Mouse (Mus musculus) liver, embryonic 12.5 days (tissue): ENCODE results near the gene Nenf. TPM values are rescaled to one million over a fixed set of nuclear protein-coding genes. Genes with fewer than 3 reads are reported as not detected.
A peak's percentile ranks its signal among the peaks of the same experiment; 100 is the strongest.

Experiments
- ATAC-seq: fragments of 200-750 bp; cut with Nextera tagmentation; 2 replicates; pipeline ENCODE4 v1.8.0; 2017; ENCODE audit warnings: moderate number of reproducible peaks, mild to moderate bottlenecking, moderate library complexity
- H3K27ac ChIP-seq: fragments of 300-500 bp; sonication (generic); 2 replicates; pipeline ENCODE4 v1.5.1; 2016; ENCODE audit warnings: mild to moderate bottlenecking
- H3K27me3 ChIP-seq: fragments of 300-500 bp; sonication (generic); replicated peaks from 2 replicates; pipeline ENCODE4 v1.6.1; 2016; ENCODE audit warnings: mild to moderate bottlenecking, moderate library complexity
- H3K36me3 ChIP-seq: fragments of 300-500 bp; sonication (generic); 2 replicates; pipeline ENCODE4 v1.6.1; 2016; ENCODE audit warnings: mild to moderate bottlenecking, moderate library complexity
- H3K4me1 ChIP-seq: fragments of 300-500 bp; sonication (generic); 2 replicates; pipeline ENCODE4 v1.6.1; 2016
- H3K4me2 ChIP-seq: fragments of 300-500 bp; sonication (generic); 2 replicates; pipeline ENCODE4 v1.6.1; 2016; ENCODE audit warnings: mild to moderate bottlenecking, moderate library complexity
- H3K4me3 ChIP-seq: fragments of 300-500 bp; sonication (generic); 2 replicates; pipeline ENCODE4 v1.5.1; 2016; ENCODE audit warnings: mild to moderate bottlenecking, moderate library complexity
- H3K9ac ChIP-seq: fragments of 300-500 bp; sonication (generic); 2 replicates; pipeline ENCODE4 v1.6.1; 2016; ENCODE audit warnings: mild to moderate bottlenecking, moderate library complexity
- H3K9me3 ChIP-seq: fragments of 300-500 bp; sonication (generic); replicated peaks from 2 replicates; pipeline ENCODE4 v1.6.1; 2016; ENCODE audit warnings: mild to moderate bottlenecking, moderate library complexity
- WGBS: fragments of 180-500 bp; shearing (Covaris S2); methylation state at CpG from one replicate; pipeline ENCODE4 v1.1.7; 2016; ENCODE audit not compliant: insufficient replicate concordance; 5-methylcytosine and 5-hydroxymethylcytosine counted together
- polyA plus RNA-seq: library from polyadenylated mRNA; unstranded; fragments of >200 nt; fragmentation: Nextera tagmentation; extraction: Ambion mirVana; gene quantifications from 2 replicates; pipeline ENCODE4 v1.2.1, GENCODE M21; 2016

Gene Nenf
- polyA plus RNA-seq, 1 experiment from 2014 or later = 37.1 TPM

DNA sequence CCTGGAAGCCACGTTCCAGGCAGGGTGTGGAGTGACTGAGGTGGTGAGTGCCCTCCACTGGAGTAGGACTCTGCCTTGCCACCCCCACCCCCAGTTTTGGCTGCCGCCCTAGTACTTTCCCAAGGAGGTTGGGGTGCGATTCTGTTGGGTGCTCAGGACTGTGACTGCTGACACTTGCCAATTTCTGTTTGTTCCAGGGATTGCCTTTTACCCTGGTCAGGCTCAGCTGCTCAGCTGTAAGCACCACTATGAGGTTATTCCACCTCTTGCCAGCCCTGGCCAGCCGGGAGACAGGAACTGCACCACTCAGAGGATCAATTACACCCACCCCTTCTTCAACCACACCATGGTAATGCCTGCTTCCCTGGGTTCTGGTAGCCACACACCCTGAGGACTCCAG is 22.5 kb upstream of the Nenf start:
- H3K27ac ChIP-seq = no peak overlapping the region
- no peak for ATAC-seq
- peaks cover 88% of the 10 kb centered on the region for H3K36me3 ChIP-seq
- H3K27me3 ChIP-seq = no peaks in the 10 kb centered on the region
- no peak overlapping the region for H3K4me2 ChIP-seq
- 81% methylated on average over 4 of the region's 4 CpGs for WGBS
- H3K4me1 ChIP-seq = no peaks in the 10 kb centered on the region
- H3K9ac ChIP-seq = no peak overlapping the region
- H3K9me3 ChIP-seq = no peaks in the 10 kb centered on the region
- no peak overlapping the region for H3K4me3 ChIP-seq

DNA sequence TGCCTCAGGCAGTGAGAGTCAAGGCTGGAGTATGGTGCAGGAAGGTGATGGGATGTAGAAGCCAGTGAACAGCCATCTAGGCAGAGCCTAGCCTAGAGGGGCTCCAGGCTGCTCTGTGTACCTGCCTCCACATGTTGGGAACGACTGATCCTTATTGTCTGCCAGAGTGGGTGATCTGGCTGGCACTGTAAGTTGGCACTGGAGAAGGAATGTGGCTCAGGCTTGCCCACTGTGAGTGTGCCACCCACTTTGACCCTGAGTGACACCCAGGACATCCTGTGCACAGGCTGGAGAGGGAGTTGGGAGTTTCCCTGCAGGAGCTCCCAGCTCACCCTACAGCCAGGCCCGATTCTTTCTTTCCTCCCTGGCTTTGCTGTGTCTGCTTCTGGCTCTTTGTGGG is 21.9 kb upstream of the Nenf start:
- ATAC-seq = no peak
- Histone ChIP-seq H3K4me2 (no peak overlapping the region), H3K27ac (no peak overlapping the region), H3K27me3 (no peaks in the 10 kb centered on the region), H3K4me1 (no peaks in the 10 kb centered on the region), H3K9ac (no peak overlapping the region), H3K36me3 (peaks cover 81% of the 10 kb centered on the region), H3K4me3 (no peak overlapping the region), H3K9me3 (no peaks in the 10 kb centered on the region)
- 83% methylated on average over 2 of the region's 2 CpGs for WGBS

DNA sequence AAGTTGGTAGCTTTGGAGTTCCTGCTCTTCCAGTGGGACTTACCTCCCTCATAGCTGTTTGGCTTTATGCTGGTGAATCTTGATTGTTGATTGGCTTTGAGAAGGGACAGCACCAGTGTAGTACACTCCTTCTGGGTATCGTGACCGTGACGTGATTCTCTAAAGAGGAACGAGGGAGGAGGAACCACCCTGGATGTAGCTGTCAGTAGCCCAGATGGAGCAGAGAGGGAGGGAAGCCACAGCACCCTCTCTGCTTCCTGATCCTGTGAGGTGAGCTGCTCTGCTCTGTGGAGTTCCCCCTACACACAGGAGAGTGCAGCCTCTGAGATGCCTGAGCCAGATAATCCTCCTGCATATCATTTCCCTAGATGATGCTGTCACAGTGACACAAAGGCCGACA is 16.5 kb upstream of the Nenf start:
- Histone ChIP-seq H3K4me3 (no peak overlapping the region), H3K4me1 (no peaks in the 10 kb centered on the region), H3K36me3 (peaks cover 58% of the 10 kb centered on the region), H3K4me2 (no peak overlapping the region), H3K27me3 (no peaks in the 10 kb centered on the region), H3K9me3 (no peaks in the 10 kb centered on the region), H3K9ac (no peak overlapping the region), H3K27ac (no peak overlapping the region)
- WGBS = 47% methylated on average over 5 of the region's 5 CpGs
- peak; percentile 5; the same call in 1 of the 2 replicates for ATAC-seq

DNA sequence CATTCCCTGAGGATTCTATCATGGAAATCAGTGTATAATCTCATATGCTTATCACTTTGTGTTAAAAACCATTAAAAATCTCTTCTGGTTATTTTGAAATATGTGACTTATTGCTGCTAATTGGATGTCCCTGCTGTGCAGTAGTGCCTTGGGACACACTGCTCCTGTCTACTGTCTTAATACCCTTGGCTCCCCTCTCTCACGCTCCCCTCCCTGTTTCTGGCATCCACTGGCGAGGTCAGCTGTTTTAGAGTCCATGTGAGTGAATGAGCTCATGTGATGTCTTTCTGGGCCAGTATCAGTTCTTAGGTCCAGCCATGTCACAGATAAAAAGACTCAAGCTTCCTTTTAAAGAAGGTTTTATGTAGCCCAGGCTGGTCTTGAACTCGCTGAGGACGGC is 12.4 kb upstream of the Nenf start:
- H3K4me2 ChIP-seq = no peak overlapping the region
- no peak overlapping the region for H3K9ac ChIP-seq
- H3K9me3 ChIP-seq = no peaks in the 10 kb centered on the region
- no peaks in the 10 kb centered on the region for H3K27me3 ChIP-seq
- 86% methylated on average over 4 of the region's 4 CpGs for WGBS
- H3K4me1 ChIP-seq = peaks cover 26% of the 10 kb centered on the region
- H3K27ac ChIP-seq = no peak overlapping the region
- no peak overlapping the region for H3K4me3 ChIP-seq
- no peak for ATAC-seq
- H3K36me3 ChIP-seq = peaks cover 27% of the 10 kb centered on the region

DNA sequence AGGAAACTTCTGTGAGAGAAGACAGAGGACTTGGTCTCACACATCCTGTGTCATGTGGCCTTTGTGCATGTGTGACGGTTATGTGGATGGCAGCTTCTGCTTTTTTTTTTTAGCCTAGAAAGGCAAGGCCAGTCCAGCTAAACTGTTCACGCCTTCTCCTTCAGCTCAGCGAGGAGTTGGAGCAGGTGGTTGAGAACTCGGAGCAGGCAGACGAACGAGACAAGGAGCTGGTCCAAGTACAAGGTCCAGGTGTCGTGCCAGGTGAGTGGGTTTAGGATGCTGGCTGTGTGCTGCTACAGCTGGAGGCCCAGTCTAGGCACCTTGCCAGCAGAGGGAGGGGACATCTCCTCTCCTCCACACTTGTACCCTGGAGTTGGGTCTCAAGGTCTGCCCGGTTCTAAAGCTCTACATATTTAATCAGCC is 10.0 kb upstream of the Nenf start:
- no peak overlapping the region for H3K27ac ChIP-seq

DNA sequence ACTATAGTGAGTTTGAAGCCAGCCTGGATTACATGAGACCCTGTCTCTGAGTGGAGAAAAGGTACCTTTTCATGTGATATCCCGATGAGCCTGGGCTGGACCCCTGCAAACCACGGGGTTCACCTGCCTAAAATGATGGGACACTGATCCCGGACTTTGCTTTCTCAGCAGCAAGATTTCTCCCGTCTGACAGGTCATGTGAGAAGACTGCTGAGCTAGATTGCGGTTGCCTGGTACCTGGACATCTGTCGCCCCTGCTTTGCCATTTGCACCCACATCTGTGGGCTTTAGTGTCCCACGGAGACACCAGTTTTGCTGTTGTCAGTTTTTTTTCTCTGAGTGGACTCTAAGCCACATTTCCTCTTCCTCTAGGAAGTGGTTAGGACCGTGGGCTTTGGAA is 9.3 kb upstream of the Nenf start:
- no peak overlapping the region for H3K27ac ChIP-seq
- H3K9me3 ChIP-seq = no peaks in the 10 kb centered on the region
- 0 out of 2 replicates have a peak, but pooled peaks cover 5% of the 10 kb centered on the region for H3K27me3 ChIP-seq
- H3K4me1 ChIP-seq = peaks cover 38% of the 10 kb centered on the region
- WGBS = 65% methylated on average over 8 of the region's 8 CpGs
- H3K36me3 ChIP-seq = peaks cover 9% of the 10 kb centered on the region
- no peak overlapping the region for H3K9ac ChIP-seq
- peak overlapping the region; percentile 83; the same call in 1 of the 2 replicates for H3K4me3 ChIP-seq
- H3K4me2 ChIP-seq = peak overlapping the region; percentile 99
- ATAC-seq = no peak

More for the DNA sequence above, 10.0 kb upstream of the Nenf start:
- WGBS = 56% methylated on average over 8 of the region's 8 CpGs
- Histone ChIP-seq H3K4me3 (no peak overlapping the region), H3K36me3 (peaks cover 14% of the 10 kb centered on the region), H3K4me2 (peak overlapping the region; percentile 99; the same call in 1 of the 2 replicates), H3K27me3 (0 out of 2 replicates have a peak, but pooled peaks cover under 1% of the 10 kb centered on the region), H3K9me3 (no peaks in the 10 kb centered on the region), H3K4me1 (peaks cover 38% of the 10 kb centered on the region), H3K9ac (no peak overlapping the region)
- no peak for ATAC-seq

DNA sequence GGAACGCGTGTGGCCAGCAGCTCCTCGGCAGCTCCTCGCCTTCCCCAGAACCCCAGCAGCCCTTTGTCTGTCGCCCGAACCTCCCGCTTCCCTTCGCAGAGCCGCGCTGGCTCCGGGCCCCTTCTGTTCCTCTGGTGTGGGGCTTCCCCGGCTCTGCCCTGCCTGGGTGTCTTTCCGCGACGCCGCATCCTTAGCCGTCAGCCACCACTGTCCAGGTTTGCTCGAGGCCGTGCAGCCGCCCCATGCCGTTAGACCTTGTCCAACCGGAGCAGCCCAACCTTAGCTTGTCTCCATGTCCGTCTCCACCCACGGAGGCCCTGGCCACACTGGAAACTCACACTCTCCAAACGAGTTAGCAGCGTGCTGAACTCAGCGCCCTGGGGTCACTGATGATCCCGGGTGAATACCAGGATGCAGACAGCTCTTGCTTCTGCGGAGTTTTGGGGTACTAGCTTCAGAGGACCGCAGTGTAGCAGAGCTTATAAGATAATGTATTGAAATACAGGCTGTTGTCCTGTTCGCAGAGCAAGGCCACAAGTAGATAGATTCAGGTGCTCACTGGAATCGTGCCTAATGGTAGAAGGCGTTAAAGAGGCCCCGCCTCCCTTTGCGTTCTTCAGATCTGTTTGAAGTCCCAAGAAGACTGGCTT is 8.4 kb upstream of the Nenf start:
- Histone ChIP-seq H3K27ac (peak overlapping the region; percentile 82), H3K27me3 (peaks cover 5% of the 10 kb centered on the region; the same call in 1 of the 2 replicates), H3K4me1 (peaks cover 38% of the 10 kb centered on the region), H3K9ac (peak overlapping the region; percentile 94), H3K4me3 (peak overlapping the region; percentile 83), H3K9me3 (no peaks in the 10 kb centered on the region), H3K4me2 (peak overlapping the region; percentile 99), H3K36me3 (peaks cover 4% of the 10 kb centered on the region)
- 1% methylated on average over 33 of the region's 35 CpGs for whole genome bisulfite sequencing
- peak; percentile 65 for ATAC-seq

DNA sequence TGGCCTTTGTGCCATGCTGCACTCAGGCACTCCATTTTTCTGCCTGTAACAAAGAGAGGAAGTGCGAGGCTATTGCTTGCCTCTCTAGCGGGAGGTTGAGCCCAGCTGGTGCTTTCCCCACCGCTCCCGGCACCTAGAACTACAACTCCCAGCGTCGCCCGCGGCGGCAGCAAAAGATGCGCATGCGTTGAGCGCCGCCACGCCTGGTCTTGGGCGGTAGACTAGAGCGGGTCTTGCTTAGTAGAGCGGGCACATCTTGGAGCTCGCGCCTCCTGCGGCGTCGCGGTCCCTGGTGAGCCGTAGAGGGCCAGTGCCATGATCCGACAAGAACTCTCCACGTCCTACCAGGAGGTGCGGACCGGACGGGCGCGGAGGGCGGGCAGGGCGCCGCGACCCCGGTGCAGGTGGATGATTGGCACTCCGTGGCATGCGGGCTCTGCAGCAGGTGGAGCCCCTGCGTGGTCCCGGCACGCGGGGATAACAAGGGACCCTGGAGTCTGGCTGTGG is 7.8 kb upstream of the Nenf start, which contains the start of gene Tmem206:
Gene Tmem206, plus strand, starts transcription at position 187 of the 507 bp plus-strand sequence.
- H3K4me1 ChIP-seq = peaks cover 38% of the 10 kb centered on the region
- H3K9me3 ChIP-seq = no peaks in the 10 kb centered on the region
- H3K36me3 ChIP-seq = peaks cover 2% of the 10 kb centered on the region; the same call in 1 of the 2 replicates
- WGBS = under 1% methylated on average over 42 of the region's 42 CpGs
- peak; percentile 93 for ATAC-seq
- H3K4me3 ChIP-seq = peak within 1 kb of the TSS; percentile 83
- H3K27me3 ChIP-seq = peaks cover 5% of the 10 kb centered on the region; the same call in 1 of the 2 replicates
- H3K27ac ChIP-seq = peak within 1 kb of the TSS; percentile 82
- H3K4me2 ChIP-seq = peak within 1 kb of the TSS; percentile 99
- peak within 1 kb of the TSS; percentile 94 for H3K9ac ChIP-seq

DNA sequence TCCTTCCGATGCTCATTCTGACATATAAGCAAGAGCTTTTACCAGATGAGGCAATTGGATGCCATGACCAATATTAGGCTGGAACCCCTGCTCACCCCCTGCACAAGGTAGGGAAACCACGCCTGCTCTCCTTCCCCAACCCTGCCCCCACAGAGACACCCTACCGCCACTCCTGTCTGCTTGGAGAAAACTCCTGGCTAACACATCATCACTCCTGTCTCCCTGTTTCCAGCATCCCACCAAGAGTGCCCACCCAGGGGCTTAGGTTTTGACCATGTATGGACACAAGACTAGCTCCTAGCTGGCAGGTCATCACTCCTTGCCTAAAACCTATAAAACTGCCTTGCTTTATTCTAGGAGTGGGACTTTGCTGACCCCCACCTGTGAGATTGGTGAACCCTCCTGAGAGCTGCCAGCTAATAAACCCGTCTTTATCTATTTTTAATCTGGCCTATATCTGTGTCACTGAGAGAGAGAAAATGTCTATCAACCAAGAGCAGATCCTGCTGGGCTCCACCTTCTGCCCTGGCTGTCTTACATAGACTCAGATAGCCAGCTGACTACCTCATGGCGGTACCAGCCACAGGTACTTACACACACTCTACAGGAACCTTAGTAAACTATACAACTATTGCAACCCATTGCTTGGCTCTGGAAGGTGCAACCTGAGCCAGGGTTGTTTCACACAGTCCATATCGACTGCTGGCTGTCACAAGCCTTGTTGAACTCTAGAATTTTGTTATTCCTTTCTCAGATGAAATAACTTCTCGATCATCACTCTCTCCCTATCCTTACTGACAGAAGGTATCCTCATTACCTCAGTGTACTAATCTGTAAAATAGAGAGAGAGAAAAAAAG is 7.0 kb upstream of the Nenf start:
- H3K4me1 ChIP-seq = peaks cover 38% of the 10 kb centered on the region
- peak; percentile 74 for ATAC-seq
- peak overlapping the region; percentile 94 for H3K9ac ChIP-seq
- no peaks in the 10 kb centered on the region for H3K9me3 ChIP-seq
- H3K4me3 ChIP-seq = peak overlapping the region; percentile 83
- peak overlapping the region; percentile 99 for H3K4me2 ChIP-seq
- peaks cover 5% of the 10 kb centered on the region; the same call in 1 of the 2 replicates for H3K27me3 ChIP-seq
- peak overlapping the region; percentile 82; the same call in 1 of the 2 replicates for H3K27ac ChIP-seq
- no peaks in the 10 kb centered on the region; the same call in 1 of the 2 replicates for H3K36me3 ChIP-seq
- WGBS = 53% methylated on average over 7 of the region's 7 CpGs

DNA sequence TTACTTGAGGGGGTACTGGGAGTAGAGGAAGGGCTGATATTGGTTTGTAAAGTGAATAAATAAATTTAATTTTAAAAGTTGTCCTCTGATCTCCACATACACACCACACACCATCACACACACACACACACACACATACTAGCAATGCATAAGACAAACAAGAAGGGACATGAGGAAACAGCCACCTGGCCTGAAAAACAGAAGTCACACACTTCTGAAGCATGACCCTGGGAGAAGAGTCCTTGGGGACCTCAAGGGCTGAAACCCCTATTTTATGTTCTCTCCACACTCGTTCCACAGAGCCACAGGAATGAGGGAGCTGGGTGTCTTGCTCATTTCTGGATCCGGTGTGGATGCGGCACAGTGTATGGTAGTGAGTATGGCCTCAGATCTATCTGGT is 5.4 kb upstream of the Nenf start:
- Histone ChIP-seq H3K9ac (no peak overlapping the region), H3K4me2 (no peak overlapping the region), H3K4me3 (no peak overlapping the region), H3K36me3 (no peaks in the 10 kb centered on the region), H3K27me3 (peaks cover 5% of the 10 kb centered on the region; the same call in 1 of the 2 replicates), H3K4me1 (peaks cover 48% of the 10 kb centered on the region), H3K27ac (no peak overlapping the region), H3K9me3 (no peaks in the 10 kb centered on the region)
- ATAC-seq = no peak
- 79% methylated on average over 3 of the region's 3 CpGs for WGBS

DNA sequence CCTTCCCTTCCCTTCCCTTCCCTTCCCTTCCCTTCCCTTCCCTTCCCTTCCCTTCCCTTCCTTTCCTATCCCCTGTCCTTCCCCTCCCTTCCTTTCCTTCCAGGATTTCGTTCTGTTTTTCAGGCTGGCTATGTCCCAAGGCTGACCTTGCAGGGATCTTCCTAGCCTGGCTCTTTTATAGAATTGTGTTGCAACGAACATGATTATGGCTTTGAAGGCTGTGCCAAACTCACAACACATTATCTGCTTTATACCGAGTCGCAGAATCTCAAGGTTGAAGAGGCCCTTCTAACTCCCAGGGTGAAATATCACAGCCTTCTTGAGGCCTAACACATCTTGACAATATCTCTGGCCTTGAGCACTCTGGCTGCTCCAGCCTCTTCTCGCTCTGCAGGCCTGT is 692 bp upstream of the Nenf start:
- H3K9ac ChIP-seq = peak overlapping the region; percentile 90

More for the DNA sequence above, 692 bp upstream of the Nenf start:
- ATAC-seq = no peak
- 34% methylated on average over 5 of the region's 5 CpGs for WGBS
- H3K27me3 ChIP-seq = peaks cover 5% of the 10 kb centered on the region; the same call in 1 of the 2 replicates
- no peaks in the 10 kb centered on the region for H3K9me3 ChIP-seq
- 0 out of 2 replicates have a peak overlapping the region, but pooled peaks have one; percentile 82 for H3K4me3 ChIP-seq
- peak overlapping the region; percentile 90 for H3K4me2 ChIP-seq
- peaks cover 32% of the 10 kb centered on the region for H3K4me1 ChIP-seq
- H3K36me3 ChIP-seq = no peaks in the 10 kb centered on the region
- peak overlapping the region; percentile 90 for H3K27ac ChIP-seq
